Mouse (Mus musculus) intestine, embryonic 16.5 days (tissue): ENCODE measurements around the gene Inpp5a. TPM values are rescaled to one million over a fixed set of nuclear protein-coding genes. Genes with fewer than 3 reads are reported as not detected.
A peak's percentile ranks its signal among the peaks of the same experiment; 100 is the strongest.

ENCODE experiments used
- ATAC-seq: fragments of 200-750 bp; cut with Nextera tagmentation; 2 replicates; pipeline ENCODE4 v1.8.0; 2017; ENCODE audit warnings: moderate TSS enrichment, moderate library complexity
- H3K27ac ChIP-seq: fragments of 300-500 bp; sonication (generic); 2 replicates; pipeline ENCODE4 v1.5.1; 2014; ENCODE audit warnings: mild to moderate bottlenecking, low read length
- H3K27me3 ChIP-seq: fragments of 300-500 bp; sonication (generic); replicated peaks from 2 replicates; pipeline ENCODE4 v1.6.1; 2014; ENCODE audit warnings: low read length, control low read depth, mixed read lengths; ENCODE audit not compliant: control insufficient read depth, insufficient read depth
- H3K36me3 ChIP-seq: fragments of 300-500 bp; sonication (generic); 2 replicates; pipeline ENCODE4 v1.6.1; 2014; ENCODE audit warnings: low read length, control low read depth; ENCODE audit not compliant: control insufficient read depth, insufficient read depth
- H3K4me1 ChIP-seq: fragments of 300-500 bp; sonication (generic); 2 replicates; pipeline ENCODE4 v1.6.1; 2014; ENCODE audit warnings: low read length, control low read depth, mixed read lengths; ENCODE audit not compliant: control insufficient read depth, insufficient read depth
- H3K4me2 ChIP-seq: fragments of 300-500 bp; sonication (generic); 2 replicates; pipeline ENCODE4 v1.6.1; 2014; ENCODE audit warnings: low read depth, low read length, control low read depth
- H3K4me3 ChIP-seq: fragments of 300-500 bp; sonication (generic); 2 replicates; pipeline ENCODE4 v1.5.1; 2014; ENCODE audit warnings: mild to moderate bottlenecking, low read length
- H3K9ac ChIP-seq: fragments of 300-500 bp; sonication (generic); 2 replicates; pipeline ENCODE4 v1.6.1; 2014; ENCODE audit warnings: low read depth, low read length
- H3K9me3 ChIP-seq: fragments of 300-500 bp; sonication (generic); 2 replicates; pipeline ENCODE4 v1.6.1; 2016; ENCODE audit warnings: low read length, control low read depth; ENCODE audit not compliant: control insufficient read depth
- WGBS: fragments of 180-500 bp; shearing (Covaris S2); extraction: QIAGEN DNeasy Blood & Tissue Kit; methylation state at CpG from one replicate; pipeline ENCODE4 v1.1.7; 2014; 5-methylcytosine and 5-hydroxymethylcytosine counted together
- polyA plus RNA-seq: library from polyadenylated mRNA; unstranded; fragments of >200 nt; fragmentation: Nextera tagmentation; extraction: Ambion mirVana; gene quantifications from 2 replicates; pipeline ENCODE4 v1.2.1, GENCODE M21; 2015

Inpp5a gene
- polyA plus RNA-seq, 1 experiment from 2014 or later = 8.9 TPM

DNA sequence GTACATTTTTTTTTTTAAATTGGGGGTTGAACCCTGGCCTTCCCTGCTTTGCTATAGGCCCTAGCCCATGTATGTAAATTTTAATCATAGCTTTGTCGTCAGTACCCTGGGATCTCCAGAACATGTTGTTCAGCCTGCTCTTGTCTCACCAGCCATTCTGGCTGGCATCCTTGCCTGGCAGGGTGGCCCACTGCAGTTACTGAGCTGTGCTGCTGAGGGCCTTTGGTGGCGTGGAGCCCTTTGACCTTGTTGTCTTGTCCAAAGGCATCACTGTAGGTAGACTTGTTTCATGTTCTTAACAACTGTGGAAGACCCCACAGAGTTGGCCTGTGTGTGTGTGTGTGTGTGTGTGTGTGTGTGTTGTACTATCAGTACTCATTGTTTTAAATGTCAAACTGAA, 3.2 kb downstream of the Inpp5a start:
- H3K27me3 ChIP-seq = no peaks in the 10 kb centered on the region
- no peaks in the 10 kb centered on the region for H3K36me3 ChIP-seq
- no peak overlapping the region for H3K4me3 ChIP-seq
- H3K4me1 ChIP-seq = peaks cover 47% of the 10 kb centered on the region
- H3K9me3 ChIP-seq = no peaks in the 10 kb centered on the region
- H3K27ac ChIP-seq = no peak overlapping the region
- H3K9ac ChIP-seq = 0 out of 2 replicates have a peak overlapping the region, but pooled peaks have one; percentile 32
- 84% methylated on average over 2 of the region's 2 CpGs for WGBS
- no peak for ATAC-seq
- H3K4me2 ChIP-seq = peak overlapping the region; percentile 72; the same call in 1 of the 2 replicates

DNA sequence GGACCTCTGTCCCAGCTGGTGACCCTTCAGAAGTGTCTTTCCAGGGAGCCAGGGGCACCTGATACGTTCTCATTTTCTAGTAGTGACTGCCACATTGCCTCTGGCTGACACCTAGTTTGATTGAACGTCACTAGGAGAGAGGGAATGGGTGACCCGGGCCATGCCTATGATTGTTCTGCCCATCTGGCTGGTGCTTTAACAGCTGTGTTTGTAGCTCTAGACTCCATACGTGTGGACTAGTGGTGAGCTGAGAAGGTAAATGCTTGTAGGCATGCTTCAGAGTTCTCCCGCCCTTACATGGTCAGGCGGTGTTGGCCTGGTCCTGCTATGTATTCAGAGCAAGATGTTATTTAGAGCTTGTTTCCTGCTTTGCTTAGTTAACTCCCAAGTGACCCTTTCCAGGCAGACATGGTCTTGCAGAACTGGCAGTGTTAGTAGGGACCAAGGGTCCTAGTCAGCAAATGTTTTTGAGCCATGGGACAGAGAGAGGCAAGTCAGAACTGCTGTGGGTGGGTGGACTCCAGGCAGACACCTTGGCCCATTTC, 3.9 kb downstream of the Inpp5a start:
- Histone ChIP-seq H3K4me2 (peak overlapping the region; percentile 72; the same call in 1 of the 2 replicates), H3K9ac (0 out of 2 replicates have a peak overlapping the region, but pooled peaks have one; percentile 30), H3K9me3 (no peaks in the 10 kb centered on the region), H3K4me3 (no peak overlapping the region), H3K27ac (peak overlapping the region; percentile 27; the same call in 1 of the 2 replicates), H3K27me3 (no peaks in the 10 kb centered on the region), H3K4me1 (peaks cover 53% of the 10 kb centered on the region), H3K36me3 (no peaks in the 10 kb centered on the region)
- ATAC-seq = no peak
- 58% methylated on average over 6 of the region's 6 CpGs for WGBS

- no peak overlapping the region for H3K4me3 ChIP-seq
- no peak overlapping the region; the same call in 1 of the 2 replicates for H3K27ac ChIP-seq
- H3K9ac ChIP-seq = no peak overlapping the region
- H3K4me1 ChIP-seq = peaks cover 61% of the 10 kb centered on the region
- no peak overlapping the region for H3K4me2 ChIP-seq
- H3K27me3 ChIP-seq = no peaks in the 10 kb centered on the region
- no peaks in the 10 kb centered on the region for H3K36me3 ChIP-seq
- H3K9me3 ChIP-seq = no peaks in the 10 kb centered on the region
- WGBS = 41% methylated on average over 8 of the region's 8 CpGs
- ATAC-seq = peak; percentile 12; the same call in 1 of the 2 replicates
Observed at GRCm38 (mm10) chr7:139397521-139397920, 8.6 kb downstream of the Inpp5a start.

DNA sequence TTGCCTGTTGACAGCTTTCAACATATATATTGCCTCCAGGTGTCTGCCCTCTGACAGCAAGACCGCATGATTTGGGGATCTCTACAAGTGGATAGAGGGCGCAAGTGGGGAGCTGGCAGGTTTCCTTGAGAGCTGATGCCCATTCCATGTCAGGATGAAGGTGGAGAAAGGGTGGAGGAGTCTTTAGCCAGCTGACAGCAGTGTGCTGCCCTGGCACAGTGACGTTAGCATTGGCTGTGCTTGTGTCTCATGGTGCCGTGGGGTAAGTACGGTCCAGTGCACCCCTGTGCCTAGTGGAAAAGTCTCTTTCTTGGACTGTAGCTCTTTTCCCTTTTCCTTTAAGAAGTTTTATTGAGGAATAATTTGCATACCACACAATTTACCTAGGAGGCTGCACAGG, 9.2 kb downstream of the Inpp5a start:
- WGBS = 82% methylated on average over 5 of the region's 5 CpGs
- Histone ChIP-seq H3K9ac (no peak overlapping the region), H3K27ac (peak overlapping the region; percentile 50; the same call in 1 of the 2 replicates), H3K27me3 (no peaks in the 10 kb centered on the region), H3K9me3 (no peaks in the 10 kb centered on the region), H3K36me3 (no peaks in the 10 kb centered on the region), H3K4me1 (peaks cover 58% of the 10 kb centered on the region), H3K4me2 (no peak overlapping the region), H3K4me3 (no peak overlapping the region)
- ATAC-seq = no peak; the same call in 1 of the 2 replicates

DNA sequence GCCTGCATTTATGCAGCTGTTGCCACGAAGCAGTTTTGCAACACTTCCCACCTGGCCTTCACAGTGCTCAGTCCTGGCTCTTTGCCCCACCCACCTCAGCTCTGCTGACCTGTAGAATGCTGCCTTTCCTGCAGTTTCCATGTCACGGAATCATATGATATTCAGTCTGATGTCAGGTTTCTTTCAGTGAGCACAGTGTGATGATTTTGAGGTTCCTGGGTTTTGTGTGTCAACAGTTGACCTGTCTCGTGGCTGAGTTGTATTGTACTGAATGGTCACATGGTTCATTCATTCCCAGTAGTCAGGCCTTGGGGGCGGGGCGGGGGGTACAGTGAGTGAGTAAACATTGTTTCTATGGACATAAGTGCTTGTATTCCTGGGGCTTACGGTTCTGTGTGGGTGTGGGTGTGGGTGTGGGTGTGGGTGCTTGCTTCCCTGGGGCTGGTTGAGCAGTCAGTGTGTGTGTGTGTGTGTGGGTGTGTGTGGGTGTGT, 9.7 kb downstream of the Inpp5a start:
- no peak overlapping the region for H3K4me3 ChIP-seq
- peaks cover 54% of the 10 kb centered on the region for H3K4me1 ChIP-seq
- ATAC-seq = peak; percentile 73
- no peaks in the 10 kb centered on the region for H3K36me3 ChIP-seq
- H3K4me2 ChIP-seq = no peak overlapping the region
- 49% methylated on average over 6 of the region's 6 CpGs for WGBS
- H3K9me3 ChIP-seq = no peaks in the 10 kb centered on the region
- peak overlapping the region; percentile 57; the same call in 1 of the 2 replicates for H3K27ac ChIP-seq
- no peaks in the 10 kb centered on the region for H3K27me3 ChIP-seq
- no peak overlapping the region for H3K9ac ChIP-seq

DNA sequence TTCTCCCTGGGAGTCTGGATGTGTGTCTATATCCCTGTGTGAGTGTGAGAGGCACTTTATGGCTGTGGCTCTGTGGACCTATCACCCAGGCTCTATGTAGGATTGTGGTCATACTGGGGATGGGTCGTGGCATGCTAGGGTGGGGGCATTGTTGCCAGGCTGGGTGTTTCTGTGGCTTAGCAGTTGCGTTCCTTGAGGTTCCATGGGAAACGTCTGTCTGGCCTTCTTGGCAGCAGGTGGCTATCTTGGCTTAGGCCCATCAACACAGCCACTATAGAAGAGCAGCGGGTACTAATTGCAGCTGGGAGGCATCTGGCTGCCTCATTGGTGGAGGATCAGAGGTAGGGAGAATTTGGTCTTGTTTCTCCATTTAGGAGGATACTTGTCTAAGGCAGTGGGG, 10.7 kb downstream of the Inpp5a start:
- Histone ChIP-seq H3K4me1 (peaks cover 54% of the 10 kb centered on the region), H3K9ac (no peak overlapping the region), H3K36me3 (no peaks in the 10 kb centered on the region), H3K4me3 (no peak overlapping the region), H3K27me3 (no peaks in the 10 kb centered on the region), H3K9me3 (no peaks in the 10 kb centered on the region), H3K4me2 (no peak overlapping the region), H3K27ac (no peak overlapping the region)
- 79% methylated on average over 4 of the region's 4 CpGs for WGBS
- ATAC-seq = no peak; the same call in 1 of the 2 replicates

GRCm38 (mm10) chr7:139399977-139400685, 11.2 kb downstream of the Inpp5a start:
- Histone ChIP-seq H3K4me1 (peaks cover 54% of the 10 kb centered on the region), H3K4me2 (no peak overlapping the region), H3K27me3 (no peaks in the 10 kb centered on the region), H3K4me3 (no peak overlapping the region), H3K9me3 (no peaks in the 10 kb centered on the region), H3K9ac (no peak overlapping the region), H3K36me3 (no peaks in the 10 kb centered on the region), H3K27ac (no peak overlapping the region)
- 81% methylated on average over 11 of the region's 11 CpGs for WGBS
- ATAC-seq = no peak

GRCm38 (mm10) chr7:139400926-139401325, 12.0 kb downstream of the Inpp5a start:
- Histone ChIP-seq H3K4me1 (peaks cover 54% of the 10 kb centered on the region), H3K9ac (no peak overlapping the region), H3K4me2 (no peak overlapping the region), H3K4me3 (no peak overlapping the region), H3K27ac (no peak overlapping the region), H3K9me3 (no peaks in the 10 kb centered on the region), H3K36me3 (no peaks in the 10 kb centered on the region), H3K27me3 (no peaks in the 10 kb centered on the region)
- WGBS = 83% methylated on average over 3 of the region's 3 CpGs
- ATAC-seq = no peak

GRCm38 (mm10) chr7:139401791-139402190, 12.9 kb downstream of the Inpp5a start:
- no peak overlapping the region for H3K27ac ChIP-seq
- no peaks in the 10 kb centered on the region for H3K9me3 ChIP-seq
- no peak overlapping the region for H3K4me2 ChIP-seq
- no peaks in the 10 kb centered on the region for H3K27me3 ChIP-seq
- H3K4me3 ChIP-seq = no peak overlapping the region
- no peaks in the 10 kb centered on the region for H3K36me3 ChIP-seq
- H3K9ac ChIP-seq = no peak overlapping the region
- peaks cover 53% of the 10 kb centered on the region for H3K4me1 ChIP-seq
- peak; percentile 7; the same call in 1 of the 2 replicates for ATAC-seq
- 73% methylated on average over 8 of the region's 8 CpGs for WGBS
